Mouse (Mus musculus) lung, adult 2 months (tissue): ENCODE data around the gene Notum.

ENCODE experiments used
- CTCF ChIP-seq: fragments of 200-500 bp; IDR thresholded peaks from 2 replicates; pipeline ENCODE4 v1.5.1; 2011; ENCODE audit warnings: mild to moderate bottlenecking, low read length, control low read depth; ENCODE audit not compliant: insufficient read depth
- POLR2A ChIP-seq: fragments of 200-500 bp; IDR thresholded peaks from 2 replicates; pipeline ENCODE4 v1.6.1; 2011; ENCODE audit warnings: low read depth, mild to moderate bottlenecking, control low read depth, low read length, borderline replicate concordance; ENCODE audit errors: extremely low read depth

DNA sequence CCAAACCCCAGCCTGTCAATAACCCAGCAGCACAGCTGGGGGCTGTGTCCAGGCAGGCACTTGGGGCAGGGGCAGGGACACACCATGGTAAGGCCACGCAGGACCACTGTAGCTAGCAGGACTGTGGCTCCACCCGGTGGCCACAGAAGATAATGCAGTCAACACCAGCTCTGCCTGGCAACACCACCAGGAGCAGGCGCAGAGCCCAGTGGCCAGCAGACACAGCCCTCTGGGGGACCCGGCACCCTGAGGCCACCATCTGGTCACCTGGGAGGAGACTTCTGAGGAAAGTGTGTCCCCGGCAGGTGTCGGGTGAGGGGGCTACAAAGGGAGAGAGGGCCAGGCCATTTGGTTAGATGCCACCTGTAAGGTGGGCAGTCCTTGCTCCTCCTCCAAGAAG is 48.2 kb downstream of the Notum start:
- TF ChIP-seq CTCF (peak; percentile 85), POLR2A (no peak)
